Mouse (Mus musculus) 3134 (cell line): ENCODE data around the gene Cfap73.
A peak's percentile ranks its signal among the peaks of the same experiment; 100 is the strongest.

Experiments
- DNase-seq: peaks from one replicate; pipeline ENCODE4 v3.0.0-alpha.2; 2011; ENCODE audit warnings: low spot score; ENCODE audit not compliant: insufficient read length; ENCODE audit errors: extremely low read depth

The Cfap73 gene

DNA sequence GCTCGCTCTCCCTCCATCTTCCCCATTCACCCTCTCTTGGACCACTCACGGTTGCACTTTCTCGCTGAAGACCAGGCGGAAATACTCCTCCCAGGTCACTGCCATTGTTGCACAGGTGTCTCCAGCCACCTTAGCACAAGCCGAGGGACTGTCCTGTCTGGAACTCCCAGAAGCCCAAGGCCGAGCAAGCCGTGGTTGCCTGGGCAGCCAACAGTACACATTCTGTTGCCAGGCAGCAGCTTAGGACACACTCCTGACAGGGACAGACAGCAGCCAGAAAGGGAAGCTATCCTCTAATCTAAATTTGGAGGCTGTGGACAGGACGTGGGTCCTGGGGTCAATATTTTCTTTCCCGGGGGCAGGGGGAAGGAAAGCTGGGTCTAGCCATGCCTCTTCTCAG is at the start of gene Cfap73:
Gene Cfap73, minus strand, starts transcription at position 105 of the 400 bp plus-strand sequence.
- no peak for DNase-seq

GRCm38 (mm10) chr5:120682982-120683771 is 49.1 kb upstream of the Cfap73 start:
- DNase-seq = no peak

DNA sequence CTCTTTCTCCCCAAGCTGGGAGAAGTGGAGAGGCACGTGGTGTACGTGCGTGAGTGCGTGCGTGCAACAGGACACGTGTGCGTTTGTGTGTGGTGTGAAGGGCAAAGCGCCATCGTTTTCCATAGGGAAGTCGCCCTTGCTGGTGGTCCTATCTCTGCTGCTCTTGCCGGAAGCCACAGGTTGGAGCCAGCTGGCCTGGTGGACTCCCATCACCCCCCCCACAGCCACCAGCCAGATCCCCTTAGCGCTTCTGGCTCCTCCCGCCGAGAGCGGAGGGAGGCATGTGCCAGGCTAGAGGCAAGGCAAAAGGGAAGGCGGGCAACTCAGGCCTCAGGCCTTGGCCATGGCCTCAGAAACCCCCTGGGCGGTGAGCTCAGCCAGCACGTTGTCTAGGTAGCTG is 46.9 kb upstream of the Cfap73 start:
- DNase-seq = no peak

DNA sequence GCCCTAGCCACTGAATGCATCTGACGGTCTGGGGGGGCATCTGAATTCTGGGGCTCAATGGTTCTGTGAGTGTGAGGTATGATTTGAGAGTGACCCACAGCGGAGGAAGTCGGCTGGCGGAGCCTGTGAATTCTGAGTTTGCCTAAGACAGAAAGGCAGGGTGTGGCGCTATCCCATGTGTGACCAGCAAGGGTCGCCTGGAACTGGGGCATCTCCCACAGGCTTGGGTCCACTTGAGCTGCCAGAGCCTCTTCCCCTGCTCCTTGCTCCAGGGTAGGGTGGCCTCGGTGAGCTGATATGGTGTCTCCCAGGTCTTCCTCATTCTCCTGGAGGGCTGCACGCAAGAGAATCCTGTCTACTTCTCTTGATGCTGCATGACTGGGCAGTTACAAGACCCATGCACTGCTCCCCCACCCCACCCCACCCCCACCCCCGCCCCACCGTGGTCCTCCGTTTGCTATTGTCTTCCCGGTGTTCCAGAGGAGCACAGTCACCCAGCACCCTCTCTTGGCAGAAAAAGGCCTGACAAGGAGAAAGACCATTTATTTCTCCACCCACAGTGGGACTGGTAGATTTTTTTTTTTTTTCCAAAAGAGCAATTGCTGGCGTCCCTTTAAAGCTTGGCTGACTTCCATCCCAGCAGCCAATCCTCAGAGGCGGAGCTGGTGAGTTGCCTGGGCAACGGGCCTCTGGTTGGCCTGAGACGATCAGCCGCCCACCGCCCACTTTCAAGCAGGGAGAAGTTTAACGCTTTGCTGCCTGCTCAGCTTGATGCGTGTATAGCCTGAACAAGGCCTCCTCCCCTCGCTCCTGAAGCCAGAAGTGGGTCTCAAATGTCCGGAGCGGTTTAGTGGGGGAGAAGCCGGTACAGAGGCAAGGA is 45.9 kb upstream of the Cfap73 start:
- DNase-seq = no peak

DNA sequence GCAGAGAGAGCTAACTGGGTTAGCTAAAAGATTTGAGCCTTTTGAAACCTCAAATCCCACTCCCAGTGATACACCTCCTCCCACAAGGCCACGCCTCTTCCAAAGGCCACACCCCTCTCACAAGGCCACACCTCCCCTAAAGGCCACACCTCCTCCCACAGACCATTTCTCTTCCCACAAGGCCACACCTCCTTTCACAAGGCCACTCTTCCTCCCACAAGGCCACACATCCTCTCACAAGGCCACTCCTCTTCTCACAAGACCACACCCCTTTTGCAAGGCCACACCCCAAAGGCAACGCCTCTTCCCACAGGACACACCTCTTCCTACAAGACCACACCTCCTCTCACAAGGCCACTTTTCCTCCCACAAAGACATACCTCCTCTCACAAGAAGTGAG is 43.5 kb upstream of the Cfap73 start:
- DNase-seq = no peak

- no peak for DNase-seq
Measured at GRCm38 (mm10) chr5:120674229-120675145, 40.5 kb upstream of the Cfap73 start.

- peak; percentile 34 for DNase-seq
Measured at GRCm38 (mm10) chr5:120673626-120674025, 39.6 kb upstream of the Cfap73 start.

DNA sequence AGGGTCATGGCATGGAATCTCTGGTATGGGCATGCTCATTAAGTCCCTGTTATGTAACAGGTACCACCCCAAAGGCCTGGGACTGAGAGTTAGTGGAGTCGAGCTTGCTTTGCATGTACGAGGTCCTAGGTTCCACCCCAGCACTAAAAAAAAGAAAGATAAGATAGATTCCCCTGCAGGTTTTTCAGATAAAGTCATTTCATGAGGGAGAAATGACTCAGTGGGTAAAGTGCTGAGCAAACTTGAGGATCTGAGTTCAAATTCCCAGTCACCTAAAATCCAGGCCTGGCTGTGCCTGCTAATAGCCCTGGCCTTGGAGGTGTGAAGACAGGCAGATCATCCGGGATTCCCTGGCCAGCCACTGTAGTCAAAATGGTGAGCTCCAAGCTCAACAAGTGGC is 37.8 kb upstream of the Cfap73 start:
- DNase-seq = no peak

DNA sequence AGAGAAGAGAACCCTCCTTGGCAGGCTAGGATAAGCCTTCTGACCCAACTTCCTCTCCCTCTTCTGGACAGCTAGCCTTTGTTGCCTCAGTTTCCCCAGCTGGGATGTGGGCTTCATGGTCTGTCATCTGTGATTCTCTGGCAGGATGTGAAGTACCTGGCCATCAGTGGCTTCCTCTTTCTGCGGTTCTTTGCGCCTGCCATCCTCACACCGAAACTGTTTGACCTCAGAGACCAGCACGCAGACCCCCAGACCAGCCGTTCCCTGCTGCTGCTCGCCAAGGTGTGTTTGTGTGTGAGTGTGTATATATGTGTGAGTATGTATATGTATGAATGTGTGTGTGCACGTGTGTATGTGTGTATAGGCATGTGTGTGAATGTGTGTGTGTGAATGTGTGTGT is 36.1 kb upstream of the Cfap73 start:
- DNase-seq = no peak

DNA sequence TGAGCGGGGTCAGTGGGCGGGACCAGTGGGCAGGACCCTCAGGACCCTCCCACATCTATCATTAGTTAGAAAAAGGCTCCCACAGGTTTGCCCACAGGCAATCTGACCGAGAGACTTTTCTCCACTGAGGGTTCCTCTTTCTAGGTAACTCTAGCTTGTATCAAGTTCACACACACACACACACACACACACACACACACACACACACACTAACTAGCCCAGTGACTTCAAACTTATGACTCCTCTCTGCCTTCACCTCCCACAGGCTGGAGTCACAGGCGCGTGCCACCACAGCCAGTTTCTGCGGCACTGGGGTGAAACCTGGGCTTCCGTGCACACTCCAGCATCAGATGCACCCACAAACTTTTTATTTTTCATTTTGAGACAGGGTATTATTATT is 34.7 kb upstream of the Cfap73 start:
- no peak for DNase-seq

DNA sequence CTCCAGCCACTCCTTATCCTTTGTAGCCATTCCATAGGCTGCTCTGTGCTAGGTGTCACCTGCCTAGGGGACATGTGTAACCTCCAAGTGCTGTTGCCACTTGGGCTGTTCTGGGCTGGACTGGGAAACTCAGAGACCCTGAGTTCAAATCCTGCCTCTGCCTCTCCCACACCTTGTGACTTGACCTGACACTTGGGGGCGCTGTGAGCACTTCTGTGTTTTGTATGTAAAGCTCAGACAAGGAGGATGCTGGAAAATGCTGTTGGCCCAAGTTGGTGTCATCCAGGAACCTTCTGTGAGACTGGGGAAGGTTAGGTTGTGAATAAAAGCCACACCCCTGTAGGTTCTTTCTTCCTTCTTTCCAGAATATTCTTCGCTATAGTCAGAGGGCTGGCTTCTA is 30.9 kb upstream of the Cfap73 start:
- no peak for DNase-seq

DNA sequence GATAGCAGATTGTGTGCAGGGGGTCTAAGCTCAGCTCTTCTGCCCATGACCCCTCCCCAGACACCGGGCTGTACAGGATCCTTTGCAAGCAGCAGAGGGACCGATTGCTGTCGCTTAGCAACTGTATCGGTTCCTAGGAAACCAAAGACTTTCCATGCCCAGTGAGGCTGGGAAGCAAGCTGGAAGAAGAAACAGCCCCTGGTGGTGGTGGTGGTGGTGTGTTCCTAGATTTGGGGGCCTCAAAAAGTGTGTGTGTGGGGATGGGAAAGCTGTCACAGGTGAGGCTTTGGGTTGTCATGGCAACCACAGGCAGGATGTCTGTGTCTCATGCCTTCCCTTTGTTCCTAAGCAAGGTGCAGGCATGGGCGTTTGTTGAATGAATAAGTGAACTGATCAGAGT is 26.8 kb upstream of the Cfap73 start:
- no peak for DNase-seq

GRCm38 (mm10) chr5:120656281-120656751 is 22.3 kb upstream of the Cfap73 start:
- no peak for DNase-seq

- DNase-seq = no peak
Measured at GRCm38 (mm10) chr5:120653873-120654272, 19.8 kb upstream of the Cfap73 start.

DNA sequence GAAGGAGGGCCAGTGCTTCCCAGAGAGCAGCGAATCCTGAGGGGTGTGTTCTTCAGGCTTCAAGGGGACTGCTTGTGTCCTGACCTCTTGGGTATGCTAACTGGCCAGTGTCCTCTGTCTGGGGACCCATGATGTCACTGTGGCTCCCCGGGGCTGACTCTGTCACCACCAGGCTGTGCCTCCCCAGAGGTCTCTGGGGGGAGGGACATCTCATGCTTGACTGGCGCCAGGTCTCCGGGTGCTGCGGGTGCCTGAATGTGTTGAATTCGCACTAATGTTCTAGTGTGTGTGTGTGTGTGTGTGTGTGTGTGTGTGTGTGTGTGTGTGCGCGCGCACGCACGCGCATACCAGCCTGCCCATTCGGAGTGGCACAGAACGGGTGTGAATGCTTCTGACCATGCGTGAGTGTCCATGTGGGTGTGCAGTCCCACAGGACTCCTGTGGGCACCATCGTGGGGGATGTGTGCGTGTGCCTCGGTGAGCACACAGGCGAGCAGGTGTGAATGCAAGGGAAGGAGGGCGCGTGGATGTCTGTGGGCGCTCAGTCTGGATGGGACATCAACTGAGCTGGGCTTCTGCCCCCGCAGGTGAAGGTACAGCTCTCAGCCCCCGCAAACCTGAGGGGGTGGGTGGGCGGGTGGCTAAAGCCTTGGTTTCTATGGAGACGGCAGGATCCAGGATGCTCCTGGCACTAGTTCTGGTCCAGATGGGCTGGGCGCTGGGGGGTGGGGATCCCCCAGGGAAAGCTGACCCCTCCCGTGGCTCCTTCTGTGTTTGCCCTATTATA is 19.1 kb upstream of the Cfap73 start:
- DNase-seq = no peak

- DNase-seq = no peak
Measured at GRCm38 (mm10) chr5:120651230-120651629, 17.2 kb upstream of the Cfap73 start.

DNA sequence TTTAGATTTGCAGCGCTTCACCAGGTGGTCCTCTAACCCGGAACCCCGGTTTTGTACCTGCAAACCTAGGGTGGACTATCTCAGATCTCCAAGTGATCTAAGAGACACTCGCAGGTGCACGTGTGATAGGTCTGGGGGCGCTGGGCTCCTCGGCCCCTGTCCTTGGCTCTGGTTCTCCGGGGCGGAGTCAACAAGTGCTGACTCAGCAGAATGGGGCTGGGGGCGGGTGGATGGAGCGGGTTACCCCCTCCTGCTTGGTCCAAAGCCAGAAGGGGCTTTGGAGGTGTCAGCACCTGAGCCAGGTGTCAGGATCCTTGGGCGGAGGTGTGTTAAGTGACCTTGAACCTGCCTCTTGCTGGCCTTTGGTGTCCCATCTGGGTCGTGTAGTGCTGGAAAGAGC is 15.9 kb upstream of the Cfap73 start:
- DNase-seq = no peak

- DNase-seq = no peak
Measured at GRCm38 (mm10) chr5:120649374-120649933, 15.4 kb upstream of the Cfap73 start.

GRCm38 (mm10) chr5:120648569-120649373 is 14.7 kb upstream of the Cfap73 start, which contains the start of gene Rasal1:
Gene Rasal1 (plus strand): TSS chr5:120648812.
- no peak for DNase-seq
